Mouse (Mus musculus) olfactory bulb, adult 2 months (tissue): ENCODE measurements around the gene Tenm2.

Experiments used
- CTCF ChIP-seq: fragments of 200-500 bp; IDR thresholded peaks from 2 replicates; pipeline ENCODE4 v1.5.1; 2012; ENCODE audit warnings: low read depth, mild to moderate bottlenecking, low read length, moderate library complexity; ENCODE audit not compliant: insufficient read depth
- POLR2A ChIP-seq: fragments of 200-500 bp; IDR thresholded peaks from 2 replicates; pipeline ENCODE4 v1.6.1; 2012; ENCODE audit warnings: mild to moderate bottlenecking, low read depth, low read length, moderate library complexity; ENCODE audit not compliant: insufficient read depth

DNA sequence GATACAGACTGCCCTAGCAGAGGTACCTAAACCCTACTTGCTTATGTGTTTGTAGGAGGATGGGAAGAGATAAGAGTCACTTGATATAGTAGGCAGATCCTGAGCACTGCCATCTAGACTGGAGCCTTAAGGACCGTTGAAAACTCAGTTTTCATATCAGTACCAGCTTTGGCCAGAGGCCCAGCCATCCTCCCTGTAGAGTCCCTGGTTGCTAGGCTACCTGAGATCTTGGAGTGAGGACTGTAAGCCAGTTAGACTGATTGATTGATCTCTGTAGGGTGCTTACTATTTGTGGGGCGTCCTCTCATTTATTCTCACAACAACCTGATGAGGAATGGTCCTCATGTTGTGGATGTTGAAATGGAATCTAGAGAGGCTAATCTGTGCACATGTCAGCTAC, 1041.4 kb downstream of the Tenm2 start:
- TF ChIP-seq CTCF: no peak
- no peak for TF ChIP-seq POLR2A
